Mouse (Mus musculus) kidney, embryonic 14.5 days (tissue): Measurements from ENCODE around the gene Urgcp. TPM values are rescaled to one million over a fixed set of nuclear protein-coding genes. Genes with fewer than 3 reads are reported as not detected.

Source experiments
- ATAC-seq: fragments of 200-750 bp; cut with Nextera tagmentation; 2 replicates; pipeline ENCODE4 v1.8.0; 2017; ENCODE audit warnings: moderate number of reproducible peaks, mild to moderate bottlenecking, moderate TSS enrichment, moderate library complexity; ENCODE audit not compliant: low FRiP score, low TSS enrichment
- H3K27ac ChIP-seq: fragments of 300-500 bp; sonication (generic); 2 replicates; pipeline ENCODE4 v1.5.1; 2014; ENCODE audit warnings: low read depth, mild to moderate bottlenecking, low read length, moderate library complexity, mixed read lengths
- H3K27me3 ChIP-seq: fragments of 300-500 bp; sonication (generic); 2 replicates; pipeline ENCODE4 v1.6.1; 2014; ENCODE audit warnings: mild to moderate bottlenecking, low read length; ENCODE audit not compliant: control insufficient read depth, insufficient read depth
- H3K36me3 ChIP-seq: fragments of 300-500 bp; sonication (generic); 2 replicates; pipeline ENCODE4 v1.6.1; 2014; ENCODE audit warnings: low read length, mixed read lengths; ENCODE audit not compliant: control insufficient read depth, insufficient read depth
- H3K4me1 ChIP-seq: fragments of 300-500 bp; sonication (generic); 2 replicates; pipeline ENCODE4 v1.6.1; 2014; ENCODE audit warnings: low read length, mixed read lengths; ENCODE audit not compliant: control insufficient read depth, insufficient read depth
- H3K4me2 ChIP-seq: fragments of 300-500 bp; sonication (generic); replicated peaks from 2 replicates; pipeline ENCODE4 v1.6.1; 2014; ENCODE audit warnings: low read depth, mild to moderate bottlenecking, low read length
- H3K4me3 ChIP-seq: fragments of 300-500 bp; sonication (generic); 2 replicates; pipeline ENCODE4 v1.5.1; 2014; ENCODE audit warnings: mild to moderate bottlenecking, low read length
- H3K9ac ChIP-seq: fragments of 300-500 bp; sonication (generic); 2 replicates; pipeline ENCODE4 v1.6.1; 2014; ENCODE audit warnings: low read depth, mild to moderate bottlenecking, low read length, moderate library complexity
- H3K9me3 ChIP-seq: fragments of 300-500 bp; sonication (generic); 2 replicates; pipeline ENCODE4 v1.6.1; 2016; ENCODE audit warnings: low read length; ENCODE audit not compliant: control insufficient read depth
- WGBS: fragments of 180-500 bp; shearing (Covaris S2); extraction: QIAGEN DNeasy Blood & Tissue Kit; methylation state at CpG from one replicate; pipeline ENCODE4 v1.1.7; 2014; 5-methylcytosine and 5-hydroxymethylcytosine counted together
- polyA plus RNA-seq: library from polyadenylated mRNA; unstranded; fragments of >200 nt; fragmentation: Nextera tagmentation; extraction: Ambion mirVana; gene quantifications from 2 replicates; pipeline ENCODE4 v1.2.1, GENCODE M21; 2014

Gene Urgcp
- polyA plus RNA-seq, 1 experiment from 2014 or later, result 15.1 TPM

- no peak for ATAC-seq
- no peaks in the 10 kb centered on the region for H3K27me3 ChIP-seq
- H3K4me3 ChIP-seq, result peak overlapping the region; percentile 58
- peak overlapping the region; percentile 67 for H3K9ac ChIP-seq
- peaks cover 14% of the 10 kb centered on the region for H3K4me1 ChIP-seq
- H3K27ac ChIP-seq, result peak overlapping the region; percentile 79
- no peaks in the 10 kb centered on the region for H3K9me3 ChIP-seq
- peak overlapping the region; percentile 73 for H3K4me2 ChIP-seq
- peaks cover 31% of the 10 kb centered on the region for H3K36me3 ChIP-seq
- WGBS, result 66% methylated on average over 6 of the region's 6 CpGs
Measured at GRCm38 (mm10) chr11:5789071-5789753, 27.0 kb upstream of the Urgcp start.

GRCm38 (mm10) chr11:5788056-5789014 lies 26.2 kb upstream of the Urgcp start, which contains the start of gene Dbnl:
Dbnl (plus strand) TSS chr11:5788488.
- H3K36me3 ChIP-seq, result peaks cover 23% of the 10 kb centered on the region
- peak within 1 kb of the TSS; percentile 67 for H3K9ac ChIP-seq
- H3K4me3 ChIP-seq, result peak within 1 kb of the TSS; percentile 58
- peak within 1 kb of the TSS; percentile 79 for H3K27ac ChIP-seq
- under 1% methylated on average over 74 of the region's 74 CpGs for WGBS
- H3K4me2 ChIP-seq, result peak within 1 kb of the TSS; percentile 73
- H3K27me3 ChIP-seq, result no peaks in the 10 kb centered on the region
- H3K9me3 ChIP-seq, result no peaks in the 10 kb centered on the region
- peak; percentile 96 for ATAC-seq
- peaks cover 14% of the 10 kb centered on the region for H3K4me1 ChIP-seq

- peaks cover 14% of the 10 kb centered on the region for H3K4me1 ChIP-seq
- no peak for ATAC-seq
- H3K27me3 ChIP-seq, result no peaks in the 10 kb centered on the region
- H3K4me3 ChIP-seq, result peak overlapping the region; percentile 58
- H3K36me3 ChIP-seq, result peaks cover 19% of the 10 kb centered on the region
- H3K27ac ChIP-seq, result peak overlapping the region; percentile 79
- no peaks in the 10 kb centered on the region for H3K9me3 ChIP-seq
- peak overlapping the region; percentile 67 for H3K9ac ChIP-seq
- H3K4me2 ChIP-seq, result peak overlapping the region; percentile 73
- 39% methylated on average over 8 of the region's 8 CpGs for WGBS
Measured at GRCm38 (mm10) chr11:5787671-5788055, 25.5 kb upstream of the Urgcp start.

- H3K27ac ChIP-seq, result no peak overlapping the region
- H3K4me1 ChIP-seq, result peaks cover 14% of the 10 kb centered on the region
- no peak overlapping the region for H3K9ac ChIP-seq
- H3K27me3 ChIP-seq, result no peaks in the 10 kb centered on the region
- H3K4me2 ChIP-seq, result no peak overlapping the region
- H3K9me3 ChIP-seq, result no peaks in the 10 kb centered on the region
- no peak for ATAC-seq
- H3K36me3 ChIP-seq, result 0 out of 2 replicates have a peak, but pooled peaks cover 2% of the 10 kb centered on the region
- H3K4me3 ChIP-seq, result no peak overlapping the region
Measured at GRCm38 (mm10) chr11:5785732-5786131, 23.6 kb upstream of the Urgcp start.

- peaks cover 1% of the 10 kb centered on the region; the same call in 1 of the 2 replicates for H3K4me1 ChIP-seq
- H3K36me3 ChIP-seq, result 0 out of 2 replicates have a peak, but pooled peaks cover 5% of the 10 kb centered on the region
- H3K9me3 ChIP-seq, result no peaks in the 10 kb centered on the region
- 76% methylated on average over 8 of the region's 8 CpGs for WGBS
- no peak for ATAC-seq
- H3K9ac ChIP-seq, result no peak overlapping the region
- H3K4me2 ChIP-seq, result no peak overlapping the region
- H3K4me3 ChIP-seq, result no peak overlapping the region
- H3K27me3 ChIP-seq, result no peaks in the 10 kb centered on the region
- H3K27ac ChIP-seq, result no peak overlapping the region
Measured at GRCm38 (mm10) chr11:5782199-5782944, 20.2 kb upstream of the Urgcp start.

GRCm38 (mm10) chr11:5780035-5780499 lies 17.9 kb upstream of the Urgcp start:
- ATAC-seq, result no peak

GRCm38 (mm10) chr11:5778481-5778880 lies 16.3 kb upstream of the Urgcp start:
- Histone ChIP-seq H3K4me1 (no peaks in the 10 kb centered on the region), H3K27ac (no peak overlapping the region), H3K4me2 (no peak overlapping the region), H3K9ac (no peak overlapping the region), H3K4me3 (no peak overlapping the region), H3K27me3 (no peaks in the 10 kb centered on the region), H3K9me3 (no peaks in the 10 kb centered on the region), H3K36me3 (0 out of 2 replicates have a peak, but pooled peaks cover 5% of the 10 kb centered on the region)
- 74% methylated on average over 2 of the region's 2 CpGs for WGBS
- ATAC-seq, result no peak

More at GRCm38 (mm10) chr11:5780035-5780499, 17.9 kb upstream of the Urgcp start:
- H3K27ac ChIP-seq, result no peak overlapping the region
- H3K4me3 ChIP-seq, result no peak overlapping the region
- 0 out of 2 replicates have a peak, but pooled peaks cover 5% of the 10 kb centered on the region for H3K36me3 ChIP-seq
- H3K4me1 ChIP-seq, result no peaks in the 10 kb centered on the region
- no peaks in the 10 kb centered on the region for H3K27me3 ChIP-seq
- 96% methylated on average over 6 of the region's 6 CpGs for WGBS
- no peaks in the 10 kb centered on the region for H3K9me3 ChIP-seq
- no peak overlapping the region for H3K4me2 ChIP-seq
- no peak overlapping the region for H3K9ac ChIP-seq

- no peak for ATAC-seq
- H3K9me3 ChIP-seq, result no peaks in the 10 kb centered on the region
- 0 out of 2 replicates have a peak, but pooled peaks cover 2% of the 10 kb centered on the region for H3K4me1 ChIP-seq
- H3K9ac ChIP-seq, result no peak overlapping the region
- 90% methylated on average over 6 of the region's 6 CpGs for WGBS
- H3K36me3 ChIP-seq, result peaks cover 11% of the 10 kb centered on the region; the same call in 1 of the 2 replicates
- no peak overlapping the region for H3K4me3 ChIP-seq
- H3K27ac ChIP-seq, result no peak overlapping the region
- no peak overlapping the region for H3K4me2 ChIP-seq
- no peaks in the 10 kb centered on the region for H3K27me3 ChIP-seq
Measured at GRCm38 (mm10) chr11:5766019-5766418, 3.8 kb upstream of the Urgcp start.
